ENCODE assay signal across 10 mouse cellular contexts in the genomic region with DNA sequence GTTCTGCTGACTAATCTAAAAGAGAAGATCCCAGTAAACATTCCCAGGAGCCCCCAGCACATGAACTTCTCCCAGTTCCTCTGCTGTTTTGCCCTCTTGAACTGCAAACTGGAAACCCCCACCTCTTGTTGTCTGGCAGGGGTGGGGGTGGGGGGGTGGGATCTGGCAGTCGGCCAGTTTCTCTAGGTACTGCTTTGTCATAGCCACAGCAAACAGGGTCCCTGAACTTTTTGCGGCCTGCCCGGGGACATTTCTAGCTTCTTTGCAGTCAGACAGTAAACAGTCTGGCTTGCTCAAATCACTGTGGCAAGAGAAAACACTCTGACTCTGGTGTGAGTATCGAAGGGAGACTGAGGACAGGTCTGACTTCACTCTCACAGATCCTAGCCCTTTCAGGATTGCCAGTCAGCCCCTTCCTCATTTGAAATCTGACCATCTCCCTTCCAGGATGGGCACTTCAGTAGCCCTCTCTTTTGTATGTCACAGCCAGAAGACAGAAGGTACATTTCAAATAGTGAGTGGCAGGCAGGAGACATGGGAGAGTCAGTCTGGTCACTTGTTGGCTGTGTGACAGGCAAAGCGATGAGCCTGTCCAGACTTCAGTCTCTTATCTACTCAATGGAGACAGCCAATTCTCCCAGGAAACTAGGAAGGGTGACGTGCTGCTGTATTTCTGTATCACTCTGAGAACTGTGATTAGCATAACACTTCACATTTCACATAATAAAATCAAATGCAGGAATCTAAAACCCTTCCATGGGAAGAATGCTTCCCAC.
DNase-seq lines count a peak whose midpoint lies in the region; ATAC-seq and TF ChIP-seq lines count a peak whose summit lies in the region.
"Had no signal": no experiment of that assay in that cellular context is flagged by ENCODE, and none has a peak within 500 bp of the region (broad histone marks: within the 10 kb centered on the region; RNA-seq: fewer than 3 reads in every experiment).

No protein-coding gene starts in this region.

- peaks cover 6% of the 10 kb centered on the region; the same call in 1 of the 2 replicates for H3K36me3 ChIP-seq in heart, adult 2 months (ENCODE audit: control insufficient read depth, insufficient read depth, low read length)
- H3K36me3 ChIP-seq in liver, embryonic 11.5 days (ENCODE audit: control insufficient read depth, insufficient read depth, low read length) = no peaks in the 10 kb centered on the region
- H3K36me3 ChIP-seq: embryonic facial prominence, embryonic 13.5 days; limb, embryonic 13.5 days had no signal

- H3K4me1 ChIP-seq in heart, adult 2 months (ENCODE audit: control insufficient read depth, insufficient read depth, low read length) = peaks cover 2% of the 10 kb centered on the region
- no peaks in the 10 kb centered on the region for H3K4me1 ChIP-seq in liver, embryonic 11.5 days (replicated peaks; ENCODE audit: control insufficient read depth, insufficient read depth, low read length)

- H3K27me3 ChIP-seq in heart, adult 2 months (ENCODE audit: control insufficient read depth, insufficient read depth, low read length) = no peaks in the 10 kb centered on the region
- no peaks in the 10 kb centered on the region for H3K27me3 ChIP-seq in liver, embryonic 11.5 days (replicated peaks; ENCODE audit: control insufficient read depth, insufficient read depth, low read length)
- H3K27me3 ChIP-seq: embryonic facial prominence, embryonic 13.5 days; limb, embryonic 13.5 days had no signal

- no peak for TF ChIP-seq CTCF in brain, embryonic 14.5 days (IDR thresholded peaks at IDR 0.05; ENCODE audit: borderline replicate concordance, extremely low read depth, insufficient read depth, insufficient read length)
- no peak for TF ChIP-seq CTCF in heart, adult 2 months (IDR thresholded peaks at IDR 0.05)

- H3K9ac ChIP-seq in heart, adult 2 months (ENCODE audit: low read depth, low read length) = peak overlapping the region; percentile 16; the same call in 1 of the 2 replicates
- no peak overlapping the region for H3K9ac ChIP-seq in liver, embryonic 11.5 days (ENCODE audit: low read depth, low read length)
- H3K9ac ChIP-seq: embryonic facial prominence, embryonic 13.5 days; limb, embryonic 13.5 days had no signal

- peak overlapping the region; percentile 38 for H3K27ac ChIP-seq in heart, adult 2 months
- H3K27ac ChIP-seq in liver, embryonic 11.5 days (ENCODE audit: low read depth, low read length) = 0 out of 2 replicates have a peak overlapping the region, but pooled peaks have one; percentile 19
- H3K27ac ChIP-seq: embryonic facial prominence, embryonic 13.5 days; limb, embryonic 13.5 days had no signal

- H3K79me2 ChIP-seq in heart, adult 2 months (replicated peaks; ENCODE audit: control insufficient read depth, insufficient read depth, low read length) = no peaks in the 10 kb centered on the region

- no peak overlapping the region for H3K4me3 ChIP-seq in heart, adult 2 months
- no peak overlapping the region for H3K4me3 ChIP-seq in liver, embryonic 11.5 days (ENCODE audit: low read depth, low read length)
- H3K4me3 ChIP-seq: embryonic facial prominence, embryonic 13.5 days; limb, embryonic 13.5 days had no signal

- no peak for TF ChIP-seq POLR2A in brain, embryonic 14.5 days (IDR thresholded peaks at IDR 0.05; ENCODE audit: borderline replicate concordance, extremely low read depth, insufficient read depth, insufficient read length, poor library complexity, severe bottlenecking)
- TF ChIP-seq POLR2A in heart, adult 2 months (IDR thresholded peaks at IDR 0.05; ENCODE audit: insufficient read depth, low read depth, low read length) = no peak

- 0 out of 2 replicates have a peak, but pooled peaks have one; percentile 13 for TF ChIP-seq EP300 in heart, adult 2 months (IDR thresholded peaks at IDR 0.05; ENCODE audit: insufficient read depth, low read depth, low read length)

- intact Hi-C loops in heart, adult 2 months (cut with DNase I) = loop anchor here (10.0 kb wide), 1 partner anchor 47 kb away; no protein-coding TSS in a partner anchor

- peak; percentile 7 for DNase-seq in kidney, postnatal 10 days
- DNase-seq in kidney, postnatal 25 days = no peak
- DNase-seq in brain, embryonic 14.5 days (ENCODE audit: low read depth) = peak; percentile 29
- peak; percentile 46 to 64 for DNase-seq in heart, adult 2 months
- DNase-seq in liver, embryonic 11.5 days (ENCODE audit: low spot score) = peak; percentile 32
- no peak for DNase-seq in urinary bladder, postnatal 25 days (ENCODE audit: low spot score)
- DNase-seq in MN1 (ENCODE audit: low spot score) = no peak
- no peak for DNase-seq in thymus, postnatal 36 days

- H3K9me3 ChIP-seq in liver, embryonic 11.5 days (ENCODE audit: control insufficient read depth, low read length) = no peaks in the 10 kb centered on the region
- H3K9me3 ChIP-seq: embryonic facial prominence, embryonic 13.5 days; limb, embryonic 13.5 days had no signal

- WGBS in heart, adult 2 months = 29% methylated on average over 6 of the region's 6 CpGs
- 57% methylated on average over 6 of the region's 6 CpGs for WGBS in liver, embryonic 11.5 days

- H3K4me2 ChIP-seq in liver, embryonic 11.5 days = no peak overlapping the region
- H3K4me2 ChIP-seq: embryonic facial prominence, embryonic 13.5 days; limb, embryonic 13.5 days had no signal

- ATAC-seq in liver, embryonic 11.5 days (replicated peaks; ENCODE audit: low FRiP score) = peak; percentile 45; the same call in 1 of the 2 replicates

Comparison
In these comparisons a context has a peak if more than half of its experiments do, and no peak if none do; other contexts are left out.
1. DNase-seq: peak in kidney, postnatal 10 days (single experiment), brain, embryonic 14.5 days (single experiment), heart, adult 2 months (2 of 2) and liver, embryonic 11.5 days (single experiment); none in kidney, postnatal 25 days (0 of 2), urinary bladder, postnatal 25 days (single experiment), MN1 (single experiment) and thymus, postnatal 36 days (0 of 2).